Mouse (Mus musculus) inflammation-experienced regulatory T-cells (primary cell): ENCODE results near the gene Bco1. TPM values are rescaled to one million over a fixed set of nuclear protein-coding genes. Genes with fewer than 3 reads are reported as not detected.

ENCODE experiments used
- polyA plus RNA-seq, 2 experiments: library from polyadenylated mRNA; unstranded; fragments of 100-300 nt; shearing (Covaris generic); gene quantifications; one replicate each; pipeline ENCODE4 v1.2.1; 2017

The Bco1 gene
- polyA plus RNA-seq, result 1 to 10 TPM in 1 of 2 experiments, under 1 TPM in 1; 0.14 to 1.2 TPM

DNA sequence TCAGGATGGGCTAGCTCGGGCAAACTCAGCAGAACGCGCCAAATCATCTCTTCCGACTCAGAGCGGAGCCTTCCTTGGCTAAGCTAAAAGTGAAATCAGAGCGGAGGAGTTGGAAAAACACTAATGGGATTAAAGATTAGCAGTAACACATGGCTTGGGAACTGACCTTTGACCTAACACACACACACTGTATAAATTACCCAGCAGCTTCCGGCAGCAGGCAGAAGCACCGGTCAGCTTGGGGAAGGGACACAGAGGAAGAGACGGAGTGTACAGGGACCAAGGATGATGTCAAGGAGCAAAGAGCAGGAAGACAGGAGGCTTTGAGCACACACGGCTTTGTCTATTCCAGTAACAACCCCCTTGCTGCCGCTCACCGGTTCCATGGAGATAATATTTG, at the start of gene Bco1:
Gene Bco1 (plus strand): TSS at position 208 of the 400 bp plus-strand sequence.

GRCm38 (mm10) chr8:117082399-117082872, 13.2 kb upstream of the Bco1 start, which contains the start of gene Pkd1l2:
Gene Pkd1l2, minus strand, starts transcription at chr8:117082449.

DNA sequence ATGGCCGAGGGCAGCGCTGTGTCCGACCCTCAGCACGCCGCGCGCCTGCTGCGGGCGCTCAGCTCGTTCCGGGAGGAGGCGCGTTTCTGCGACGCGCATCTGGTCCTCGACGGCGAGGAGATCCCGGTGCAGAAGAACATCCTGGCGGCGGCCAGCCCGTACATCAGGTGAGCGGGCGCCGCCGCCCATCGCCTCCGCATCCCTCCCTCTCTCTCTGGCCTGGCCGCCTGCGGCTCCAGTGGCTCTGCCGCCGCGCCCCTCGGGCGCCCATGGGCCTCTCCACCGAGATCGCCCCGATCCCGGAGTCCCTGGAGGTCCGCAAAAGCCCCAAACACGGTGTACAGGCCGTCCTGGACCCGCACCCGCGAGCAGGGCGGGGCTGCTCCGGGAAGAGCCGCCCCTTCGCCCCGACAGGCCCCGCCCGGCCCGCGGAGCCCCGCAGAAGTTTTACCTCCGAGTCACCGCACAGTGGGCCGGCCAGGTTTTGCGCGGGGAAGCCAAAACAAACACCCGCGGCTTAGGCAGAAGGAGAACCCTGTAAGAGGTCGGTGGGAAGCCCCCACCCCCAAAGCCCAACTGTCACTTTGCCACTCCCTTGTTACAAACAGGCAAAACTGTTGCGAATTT, 62.6 kb downstream of the Bco1 start, which contains the start of gene Gan:
Gene Gan (plus strand): TSS at position 1 of the 627 bp plus-strand sequence.

Other genes with a start within 250 kb of the Bco1 start
- 10 to 100 TPM; 24.4 to 31.3 TPM for gene Cmc2, start 174.4 kb upstream of the Bco1 start, polyA plus RNA-seq
- 1 to 10 TPM; 2.7 to 3.7 TPM for gene Cenpn, start 174.1 kb upstream of the Bco1 start, polyA plus RNA-seq
- 10 to 100 TPM; 26.8 to 35.3 TPM for gene Atmin, start 152.5 kb upstream of the Bco1 start, polyA plus RNA-seq
- under 1 TPM; 0.14 to 0.26 TPM for gene 1700030J22Rik, start 116.9 kb upstream of the Bco1 start, polyA plus RNA-seq
- gene Gcsh, start 102.3 kb upstream of the Bco1 start, polyA plus RNA-seq, result 10 to 100 TPM; 20.5 to 23.0 TPM
- gene Pkd1l2, start 13.4 kb upstream of the Bco1 start, polyA plus RNA-seq, result 1 to 10 TPM in 1 of 2 experiments, under 1 TPM in 1; 0.36 to 2.1 TPM
- gene Gan, start 62.3 kb downstream of the Bco1 start, polyA plus RNA-seq, result 1 to 10 TPM; 1.7 to 2.4 TPM
- 10 to 100 TPM; 69.5 to 77.8 TPM for gene Cmip, start 161.2 kb downstream of the Bco1 start, polyA plus RNA-seq